Comparison of ENCODE assay signal across 11 mouse cellular contexts in the genomic region with DNA sequence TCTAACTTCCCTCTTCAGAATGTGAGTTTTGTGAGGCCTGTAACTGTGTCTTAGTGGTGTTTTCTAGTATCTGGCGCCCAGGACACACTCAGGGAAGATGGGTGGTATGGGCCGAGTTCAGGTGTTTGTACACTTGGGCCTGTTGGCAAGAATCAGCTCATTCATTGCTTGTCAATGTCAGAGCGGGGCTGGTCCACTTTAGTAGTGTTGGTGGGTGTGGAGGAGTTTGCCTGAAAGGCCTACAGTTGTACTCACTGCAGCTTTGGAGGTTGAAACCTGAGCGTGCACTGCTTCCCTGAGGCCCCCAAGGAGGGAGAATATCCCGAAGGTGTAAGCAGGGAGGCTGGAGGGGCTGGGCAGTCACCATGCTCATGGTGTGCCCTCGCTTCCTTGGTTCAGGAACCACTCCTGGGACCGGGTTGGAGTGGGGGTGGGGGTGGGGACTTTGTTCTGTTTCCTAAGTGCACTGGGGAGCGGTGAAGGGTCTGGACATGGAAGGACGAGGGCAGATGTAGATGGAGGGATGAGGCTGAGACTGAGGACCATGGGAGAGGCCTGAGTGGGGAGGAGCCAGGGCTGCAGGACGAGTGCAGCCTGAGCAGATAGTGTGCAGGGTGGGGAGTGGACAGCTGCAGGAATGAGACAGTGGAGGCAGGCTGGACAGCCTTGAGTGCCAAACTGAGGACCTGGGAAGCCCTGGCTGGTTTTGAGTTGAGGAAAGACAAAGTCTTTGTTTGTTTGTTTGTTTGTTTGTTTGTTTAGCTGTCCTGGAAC. TPM values are rescaled to one million over a fixed set of nuclear protein-coding genes. Genes with fewer than 3 reads are reported as not detected.
DNase-seq lines count a peak whose midpoint lies in the region; ATAC-seq and TF ChIP-seq lines count a peak whose summit lies in the region.
"Had no signal": no experiment of that assay in that cellular context is flagged by ENCODE, and none has a peak within 500 bp of the region (broad histone marks: within the 10 kb centered on the region; RNA-seq: fewer than 3 reads in every experiment).

No protein-coding gene starts in this region.

- no peak for ATAC-seq in liver, embryonic 12.5 days
- no peak for ATAC-seq in liver, postnatal 0 days
- peak; percentile 37; the same call in 1 of the 2 replicates for ATAC-seq in embryonic facial prominence, embryonic 14.5 days (ENCODE audit: low read depth)

- no peak overlapping the region for H3K4me2 ChIP-seq in liver, embryonic 12.5 days
- no peak overlapping the region for H3K4me2 ChIP-seq in liver, postnatal 0 days (ENCODE audit: low read depth, low read length)
- no peak overlapping the region for H3K4me2 ChIP-seq in embryonic facial prominence, embryonic 14.5 days (ENCODE audit: low read depth, low read length)
- peak overlapping the region; percentile 86 for H3K4me2 ChIP-seq in myocyte (ENCODE audit: low read depth)

- peak overlapping the region; percentile 10 for H3K4me3 ChIP-seq in heart, embryonic 10.5 days
- no peak overlapping the region for H3K4me3 ChIP-seq in liver, embryonic 12.5 days
- H3K4me3 ChIP-seq in liver, postnatal 0 days (ENCODE audit: low read depth, low read length), result no peak overlapping the region
- H3K4me3 ChIP-seq in embryonic facial prominence, embryonic 14.5 days (ENCODE audit: low read depth, low read length), result no peak overlapping the region
- peak overlapping the region; percentile 9 for H3K4me3 ChIP-seq in myocyte

- no peak for TF ChIP-seq EP300 in liver, postnatal 0 days (IDR thresholded peaks at IDR 0.05; ENCODE audit: low read depth)

- H3K27ac ChIP-seq in heart, embryonic 10.5 days, result peak overlapping the region; percentile 84
- H3K27ac ChIP-seq in liver, embryonic 12.5 days, result peak overlapping the region; percentile 40; the same call in 1 of the 2 replicates
- no peak overlapping the region for H3K27ac ChIP-seq in liver, postnatal 0 days (ENCODE audit: low read depth)
- peak overlapping the region; percentile 11; the same call in 1 of the 2 replicates for H3K27ac ChIP-seq in embryonic facial prominence, embryonic 14.5 days (replicated peaks; ENCODE audit: low read depth, low read length)

- peak overlapping the region; percentile 5 for H3ac ChIP-seq in myocyte (ENCODE audit: control insufficient read depth, insufficient read length)

- peaks cover 65% of the 10 kb centered on the region for H3K79me2 ChIP-seq in myocyte (ENCODE audit: control insufficient read depth, insufficient read depth)

- TF ChIP-seq CTCF in liver, postnatal 0 days (IDR thresholded peaks at IDR 0.05; ENCODE audit: low read depth), result no peak

- 46% methylated on average over 10 of the region's 10 CpGs for WGBS in heart, embryonic 10.5 days
- 53% methylated on average over 10 of the region's 10 CpGs for WGBS in liver, embryonic 12.5 days (ENCODE audit: insufficient replicate concordance)
- WGBS in liver, postnatal 0 days (ENCODE audit: insufficient replicate concordance), result 61% methylated on average over 10 of the region's 10 CpGs
- 49% methylated on average over 10 of the region's 10 CpGs for WGBS in embryonic facial prominence, embryonic 14.5 days

- 0 out of 2 replicates have a peak overlapping the region, but pooled peaks have one; percentile 6 for H3K9ac ChIP-seq in liver, embryonic 12.5 days
- H3K9ac ChIP-seq in liver, postnatal 0 days (replicated peaks), result no peak overlapping the region
- no peak overlapping the region for H3K9ac ChIP-seq in embryonic facial prominence, embryonic 14.5 days (ENCODE audit: low read depth, low read length)

- peak; percentile 61 for TF ChIP-seq POLR2A in myocyte (IDR thresholded peaks at IDR 0.05; ENCODE audit: insufficient read length, low read depth)

- no peaks in the 10 kb centered on the region for H3K9me3 ChIP-seq in heart, embryonic 10.5 days
- H3K9me3 ChIP-seq in liver, embryonic 12.5 days (replicated peaks), result no peaks in the 10 kb centered on the region
- no peaks in the 10 kb centered on the region for H3K9me3 ChIP-seq in liver, postnatal 0 days (ENCODE audit: low read length)
- H3K9me3 ChIP-seq in embryonic facial prominence, embryonic 14.5 days (ENCODE audit: control insufficient read depth, low read length), result no peaks in the 10 kb centered on the region

- no peak for DNase-seq in heart, embryonic 10.5 days (ENCODE audit: low spot score)
- DNase-seq in heart, postnatal 4 days, result no peak
- no peak for DNase-seq in liver, postnatal 0 days
- no peak for DNase-seq in embryonic facial prominence, embryonic 14.5 days (ENCODE audit: low spot score)
- no peak for DNase-seq in spleen, adult 18-20 months
- no peak for DNase-seq in spleen, postnatal 4 days (ENCODE audit: low spot score in 2 of 2)

- H3K27me3 ChIP-seq in heart, embryonic 10.5 days (ENCODE audit: insufficient read depth, poor library complexity, severe bottlenecking), result no peaks in the 10 kb centered on the region
- no peaks in the 10 kb centered on the region for H3K27me3 ChIP-seq in liver, embryonic 12.5 days (replicated peaks)
- H3K27me3 ChIP-seq in liver, postnatal 0 days (ENCODE audit: insufficient read depth, low read length), result no peaks in the 10 kb centered on the region
- H3K27me3 ChIP-seq in embryonic facial prominence, embryonic 14.5 days (replicated peaks; ENCODE audit: control insufficient read depth, insufficient read depth, low read length), result no peaks in the 10 kb centered on the region
- no peaks in the 10 kb centered on the region for H3K27me3 ChIP-seq in myocyte (ENCODE audit: control insufficient read depth, insufficient read depth, insufficient read length)

- peaks cover 77% of the 10 kb centered on the region for H3K4me1 ChIP-seq in heart, embryonic 10.5 days
- peaks cover 80% of the 10 kb centered on the region for H3K4me1 ChIP-seq in liver, embryonic 12.5 days
- peaks cover 47% of the 10 kb centered on the region for H3K4me1 ChIP-seq in liver, postnatal 0 days (ENCODE audit: insufficient read depth)
- H3K4me1 ChIP-seq in embryonic facial prominence, embryonic 14.5 days (ENCODE audit: control insufficient read depth, insufficient read depth, low read length), result peaks cover 12% of the 10 kb centered on the region; the same call in 1 of the 2 replicates

- peaks cover 25% of the 10 kb centered on the region for H3K36me3 ChIP-seq in heart, embryonic 10.5 days
- H3K36me3 ChIP-seq in liver, embryonic 12.5 days, result peaks cover 53% of the 10 kb centered on the region
- H3K36me3 ChIP-seq in liver, postnatal 0 days (replicated peaks; ENCODE audit: insufficient read depth, low read length), result peaks cover 24% of the 10 kb centered on the region
- H3K36me3 ChIP-seq in embryonic facial prominence, embryonic 14.5 days (ENCODE audit: control insufficient read depth, insufficient read depth, low read length), result peaks cover 41% of the 10 kb centered on the region
- H3K36me3 ChIP-seq in myocyte (ENCODE audit: control insufficient read depth, insufficient read depth), result peaks cover 5% of the 10 kb centered on the region

TF ChIP-seq in myocyte, 11 proteins besides CTCF, POLR2A, EP300 and RAD21:
- TF ChIP-seq TCF3 (IDR thresholded peaks at IDR 0.05; ENCODE audit: insufficient read length, low read depth) (peak; percentile 24), MYOD1 (IDR thresholded peaks at IDR 0.05; ENCODE audit: control insufficient read depth in 1 of 3, insufficient read length in 2 of 3, low read depth in 2 of 3) (peak in 2 of 3 experiments; percentile 93 to 98), CEBPB (IDR thresholded peaks at IDR 0.05; ENCODE audit: insufficient read depth, poor library complexity, severe bottlenecking) (no peak), SRF (IDR thresholded peaks at IDR 0.05; ENCODE audit: control insufficient read depth, insufficient read length, low read depth) (no peak), E2F4 (IDR thresholded peaks at IDR 0.05; ENCODE audit: insufficient read depth) (no peak), POLR2AphosphoS2 (IDR thresholded peaks at IDR 0.05; ENCODE audit: insufficient read length, low read depth) (peak; percentile 78), REST (IDR thresholded peaks at IDR 0.05; ENCODE audit: insufficient read depth, insufficient read length) (no peak), MAX (IDR thresholded peaks at IDR 0.05; ENCODE audit: low read depth) (no peak), MYOG (IDR thresholded peaks at IDR 0.05; ENCODE audit: control insufficient read depth in 1 of 3, insufficient read depth in 1 of 3, insufficient read length in 2 of 3, low read depth in 2 of 3) (peak; percentile 65 to 99 (median 97)), TCF12 (IDR thresholded peaks at IDR 0.05; ENCODE audit: insufficient read depth, poor library complexity, severe bottlenecking) (peak; percentile 68)

RNA-seq across cellular contexts. Expression of a gene that starts 15.3 kb away (rescaled TPM):
- 94.8 and 106 TPM in 2 replicates for polyA plus RNA-seq in heart, embryonic 10.5 days (2016; fragmentation: Nextera tagmentation; extraction: Ambion mirVana)
- 100 to 1,000 TPM; 158 to 164 TPM for total RNA-seq in heart, postnatal 4 days (2021)
- polyA plus RNA-seq in liver, embryonic 12.5 days (2016; fragmentation: Nextera tagmentation; extraction: Ambion mirVana), result 45.0 and 45.2 TPM in 2 replicates
- 24.0 and 25.5 TPM in 2 replicates for polyA plus RNA-seq in liver, postnatal 0 days (2015; fragmentation: Nextera tagmentation; extraction: Ambion mirVana)
- 114 and 123 TPM in 2 replicates for polyA plus RNA-seq in embryonic facial prominence, embryonic 14.5 days (2014; fragmentation: Nextera tagmentation; extraction: Ambion mirVana)
- polyA plus RNA-seq in myocyte (2012; fragmentation: generic; extraction: Trizol), result 343 TPM

RNA-seq across cellular contexts. Expression of a gene that starts 47.0 kb away (rescaled TPM):
- polyA plus RNA-seq in heart, embryonic 10.5 days (2016; fragmentation: Nextera tagmentation; extraction: Ambion mirVana), result not detected in 2 replicates
- total RNA-seq in heart, postnatal 4 days (2021), result not detected
- not detected in 2 replicates for polyA plus RNA-seq in liver, embryonic 12.5 days (2016; fragmentation: Nextera tagmentation; extraction: Ambion mirVana)
- not detected in 2 replicates for polyA plus RNA-seq in liver, postnatal 0 days (2015; fragmentation: Nextera tagmentation; extraction: Ambion mirVana)
- polyA plus RNA-seq in embryonic facial prominence, embryonic 14.5 days (2014; fragmentation: Nextera tagmentation; extraction: Ambion mirVana), result 3.8 and 4.6 TPM in 2 replicates
- 0.20 TPM for polyA plus RNA-seq in myocyte (2012; fragmentation: generic; extraction: Trizol)
- total RNA-seq: gastrocnemius, postnatal 36 days had no signal
- polyA plus RNA-seq: liver, embryonic 16.5 days; thymus, postnatal 0 days had no signal

RNA-seq across cellular contexts. Expression of a gene that starts 53.6 kb away (rescaled TPM):
- polyA plus RNA-seq in heart, embryonic 10.5 days (2016; fragmentation: Nextera tagmentation; extraction: Ambion mirVana), result 36.3 and 37.4 TPM in 2 replicates
- total RNA-seq in heart, postnatal 4 days (2021), result 10 to 100 TPM; 54.9 to 58.4 TPM
- 26.3 and 27.5 TPM in 2 replicates for polyA plus RNA-seq in liver, embryonic 12.5 days (2016; fragmentation: Nextera tagmentation; extraction: Ambion mirVana)
- 8.6 and 9.0 TPM in 2 replicates for polyA plus RNA-seq in liver, postnatal 0 days (2015; fragmentation: Nextera tagmentation; extraction: Ambion mirVana)
- polyA plus RNA-seq in embryonic facial prominence, embryonic 14.5 days (2014; fragmentation: Nextera tagmentation; extraction: Ambion mirVana), result 28.7 and 32.7 TPM in 2 replicates
- polyA plus RNA-seq in myocyte (2012; fragmentation: generic; extraction: Trizol), result 35.5 TPM

RNA-seq across cellular contexts. Expression of a gene that starts 53.6 kb away (rescaled TPM):
- polyA plus RNA-seq in heart, embryonic 10.5 days (2016; fragmentation: Nextera tagmentation; extraction: Ambion mirVana), result 54.1 and 55.6 TPM in 2 replicates
- 10 to 100 TPM; 28.9 to 32.4 TPM for total RNA-seq in heart, postnatal 4 days (2021)
- 46.6 and 49.1 TPM in 2 replicates for polyA plus RNA-seq in liver, embryonic 12.5 days (2016; fragmentation: Nextera tagmentation; extraction: Ambion mirVana)
- polyA plus RNA-seq in liver, postnatal 0 days (2015; fragmentation: Nextera tagmentation; extraction: Ambion mirVana), result 46.5 and 49.3 TPM in 2 replicates
- 111 TPM in 2 replicates for polyA plus RNA-seq in embryonic facial prominence, embryonic 14.5 days (2014; fragmentation: Nextera tagmentation; extraction: Ambion mirVana)
- 132 TPM for polyA plus RNA-seq in myocyte (2012; fragmentation: generic; extraction: Trizol)

Comparison
In these comparisons a context has a peak if more than half of its experiments do, and no peak if none do; other contexts are left out.
1. H3K4me3 ChIP-seq: peak in heart, embryonic 10.5 days (single experiment) and myocyte (single experiment); none in liver, embryonic 12.5 days (single experiment), liver, postnatal 0 days (single experiment) and embryonic facial prominence, embryonic 14.5 days (single experiment).